Mouse (Mus musculus): ENCODE measurements around the gene Rpia. TPM values are rescaled to one million over a fixed set of nuclear protein-coding genes. Genes with fewer than 3 reads are reported as not detected.

Gene Rpia
- total RNA-seq, 1 experiment = 11.0 TPM

DNA sequence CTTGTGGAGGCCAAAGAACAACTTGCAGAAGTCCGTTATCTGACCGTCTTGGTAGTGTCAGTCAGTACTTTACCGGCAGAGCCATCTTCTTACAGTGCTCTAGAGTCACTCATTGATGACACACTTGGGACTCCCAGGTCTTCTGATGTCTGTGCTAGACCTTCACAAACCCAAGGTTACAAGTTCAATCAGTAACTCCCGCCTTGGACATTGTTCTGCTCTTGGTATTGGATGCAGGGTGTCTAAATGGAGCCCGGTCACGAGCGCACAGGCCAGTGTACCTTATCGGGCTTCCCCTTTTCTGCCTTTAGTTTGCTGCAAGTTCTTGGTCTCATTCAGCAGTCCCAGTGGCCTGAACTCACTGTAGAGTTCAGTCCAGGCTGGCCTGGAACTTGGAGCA, 612 bp upstream of the Rpia start:
- TF ChIP-seq ZNF384 (IDR thresholded peaks at IDR 0.05; ENCODE audit: low read depth, low read length) = no peak
- TF ChIP-seq HCFC1 (IDR thresholded peaks at IDR 0.05; ENCODE audit: borderline replicate concordance, insufficient read depth, low read length) = no peak
- no peak for TF ChIP-seq ZC3H11A (IDR thresholded peaks at IDR 0.05; ENCODE audit: borderline replicate concordance, low read depth, low read length)
- no peak for TF ChIP-seq CHD2 (IDR thresholded peaks at IDR 0.05; ENCODE audit: low read depth, low read length)
- no peak for TF ChIP-seq MAFK (IDR thresholded peaks at IDR 0.05; ENCODE audit: insufficient read depth, low read depth, low read length)
- Histone ChIP-seq H3K4me3 (ENCODE audit: insufficient read depth in 1 of 2, low read depth in 1 of 2, low read length in 2 of 2, poor library complexity in 1 of 2, severe bottlenecking in 1 of 2) (peak overlapping the region; percentile 61 to 93), H3K4me1 (ENCODE audit: control insufficient read depth in 2 of 2, insufficient read depth in 2 of 2, low read length in 2 of 2, poor library complexity in 1 of 2) (peaks cover 3 to 4% of the 10 kb centered on the region in 2 experiments; a peak in 2 of 4 replicates), H3K9me3 (ENCODE audit: control insufficient read depth, insufficient read depth, low read depth, low read length) (no peaks in the 10 kb centered on the region), H3K9ac (ENCODE audit: insufficient read depth, low read depth, low read length, poor library complexity, severe bottlenecking) (peak overlapping the region; percentile 67; the same call in 1 of the 2 replicates), H3K36me3 (ENCODE audit: control insufficient read depth, insufficient read depth, low read length, poor library complexity, severe bottlenecking) (no peaks in the 10 kb centered on the region), H3K27ac (ENCODE audit: insufficient read depth, low read depth, low read length, poor library complexity, severe bottlenecking) (no peak overlapping the region)
- DNase-seq (ENCODE audit: low read depth, low spot score) = no peak
- in situ Hi-C loops (cut with MboI; ENCODE audit: low sequenced_read_pairs in 2 of 2, unreplicated experiment in 2 of 2) = no loop called here

GRCm38 (mm10) chr6:70790852-70791761, 925 bp downstream of the Rpia start:
- DNase-seq (ENCODE audit: low read depth, low spot score) = peak; percentile 28
- H3K36me3 ChIP-seq (ENCODE audit: control insufficient read depth, insufficient read depth, low read length, poor library complexity, severe bottlenecking) = no peaks in the 10 kb centered on the region
- H3K27ac ChIP-seq (ENCODE audit: insufficient read depth, low read depth, low read length, poor library complexity, severe bottlenecking) = no peak overlapping the region
- H3K4me1 ChIP-seq (ENCODE audit: control insufficient read depth in 2 of 2, insufficient read depth in 2 of 2, low read length in 2 of 2, poor library complexity in 1 of 2) = peaks cover 4% of the 10 kb centered on the region in 2 experiments; a peak in 2 of 4 replicates
- H3K9me3 ChIP-seq (ENCODE audit: control insufficient read depth, insufficient read depth, low read depth, low read length) = no peaks in the 10 kb centered on the region
- TF ChIP-seq ZNF384 (IDR thresholded peaks at IDR 0.05; ENCODE audit: low read depth, low read length) (no peak), ZC3H11A (IDR thresholded peaks at IDR 0.05; ENCODE audit: borderline replicate concordance, low read depth, low read length) (no peak), MAFK (IDR thresholded peaks at IDR 0.05; ENCODE audit: insufficient read depth, low read depth, low read length) (no peak), HCFC1 (IDR thresholded peaks at IDR 0.05; ENCODE audit: borderline replicate concordance, insufficient read depth, low read length) (no peak), CHD2 (IDR thresholded peaks at IDR 0.05; ENCODE audit: low read depth, low read length) (no peak)
- in situ Hi-C loops (cut with MboI; ENCODE audit: low sequenced_read_pairs in 2 of 2, unreplicated experiment in 2 of 2) = no loop called here
- peak overlapping the region; percentile 78 for H3K9ac ChIP-seq (ENCODE audit: insufficient read depth, low read depth, low read length, poor library complexity, severe bottlenecking)
- H3K4me3 ChIP-seq (ENCODE audit: insufficient read depth in 1 of 2, low read depth in 1 of 2, low read length in 2 of 2, poor library complexity in 1 of 2, severe bottlenecking in 1 of 2) = peak overlapping the region; percentile 62 to 72

- Histone ChIP-seq H3K9ac (ENCODE audit: insufficient read depth, low read depth, low read length, poor library complexity, severe bottlenecking) (no peak overlapping the region), H3K4me3 (ENCODE audit: insufficient read depth in 1 of 2, low read depth in 1 of 2, low read length in 2 of 2, poor library complexity in 1 of 2, severe bottlenecking in 1 of 2) (no peak overlapping the region), H3K27ac (ENCODE audit: insufficient read depth, low read depth, low read length, poor library complexity, severe bottlenecking) (no peak overlapping the region), H3K9me3 (ENCODE audit: control insufficient read depth, insufficient read depth, low read depth, low read length) (no peaks in the 10 kb centered on the region), H3K4me1 (ENCODE audit: control insufficient read depth in 2 of 2, insufficient read depth in 2 of 2, low read length in 2 of 2, poor library complexity in 1 of 2) (peaks cover 4 to 7% of the 10 kb centered on the region in 2 experiments; a peak in 2 of 4 replicates), H3K36me3 (ENCODE audit: control insufficient read depth, insufficient read depth, low read length, poor library complexity, severe bottlenecking) (no peaks in the 10 kb centered on the region)
- in situ Hi-C loops (cut with MboI; ENCODE audit: low sequenced_read_pairs in 2 of 2, unreplicated experiment in 2 of 2) = no loop called here
- TF ChIP-seq CHD2 (IDR thresholded peaks at IDR 0.05; ENCODE audit: low read depth, low read length) = no peak
- TF ChIP-seq HCFC1 (IDR thresholded peaks at IDR 0.05; ENCODE audit: borderline replicate concordance, insufficient read depth, low read length) = no peak
- TF ChIP-seq MAFK (IDR thresholded peaks at IDR 0.05; ENCODE audit: insufficient read depth, low read depth, low read length) = no peak
- no peak for TF ChIP-seq ZNF384 (IDR thresholded peaks at IDR 0.05; ENCODE audit: low read depth, low read length)
- TF ChIP-seq ZC3H11A (IDR thresholded peaks at IDR 0.05; ENCODE audit: borderline replicate concordance, low read depth, low read length) = no peak
- DNase-seq (ENCODE audit: low read depth, low spot score) = no peak
These were observed 1.9 kb downstream of the Rpia start for GRCm38 (mm10) chr6:70790034-70790650.

GRCm38 (mm10) chr6:70789134-70789533, 2.9 kb downstream of the Rpia start:
- in situ Hi-C loops (cut with MboI; ENCODE audit: low sequenced_read_pairs in 2 of 2, unreplicated experiment in 2 of 2) = no loop called here
- peaks cover 4 to 9% of the 10 kb centered on the region in 2 experiments; a peak in 2 of 4 replicates for H3K4me1 ChIP-seq (ENCODE audit: control insufficient read depth in 2 of 2, insufficient read depth in 2 of 2, low read length in 2 of 2, poor library complexity in 1 of 2)
- no peak overlapping the region for H3K9ac ChIP-seq (ENCODE audit: insufficient read depth, low read depth, low read length, poor library complexity, severe bottlenecking)
- H3K36me3 ChIP-seq (ENCODE audit: control insufficient read depth, insufficient read depth, low read length, poor library complexity, severe bottlenecking) = no peaks in the 10 kb centered on the region
- TF ChIP-seq ZC3H11A (IDR thresholded peaks at IDR 0.05; ENCODE audit: borderline replicate concordance, low read depth, low read length) = no peak
- no peak for TF ChIP-seq HCFC1 (IDR thresholded peaks at IDR 0.05; ENCODE audit: borderline replicate concordance, insufficient read depth, low read length)
- no peak for TF ChIP-seq MAFK (IDR thresholded peaks at IDR 0.05; ENCODE audit: insufficient read depth, low read depth, low read length)
- no peak for TF ChIP-seq ZNF384 (IDR thresholded peaks at IDR 0.05; ENCODE audit: low read depth, low read length)
- no peak for TF ChIP-seq CHD2 (IDR thresholded peaks at IDR 0.05; ENCODE audit: low read depth, low read length)
- no peak overlapping the region for H3K27ac ChIP-seq (ENCODE audit: insufficient read depth, low read depth, low read length, poor library complexity, severe bottlenecking)
- DNase-seq (ENCODE audit: low read depth, low spot score) = no peak
- no peaks in the 10 kb centered on the region for H3K9me3 ChIP-seq (ENCODE audit: control insufficient read depth, insufficient read depth, low read depth, low read length)
- H3K4me3 ChIP-seq (ENCODE audit: insufficient read depth in 1 of 2, low read depth in 1 of 2, low read length in 2 of 2, poor library complexity in 1 of 2, severe bottlenecking in 1 of 2) = no peak overlapping the region
